Mouse (Mus musculus): ENCODE measurements around the gene Mrpl41. TPM values are rescaled to one million over a fixed set of nuclear protein-coding genes. Genes with fewer than 3 reads are reported as not detected.

The Mrpl41 gene
- total and polyA plus RNA-seq, 3 experiments: 102 to 103 TPM; not detected in 1

GRCm38 (mm10) chr2:24927810-24928479, 47.0 kb downstream of the Mrpl41 start (continued):
- TF ChIP-seq ZMIZ1 (IDR thresholded peaks at IDR 0.05; ENCODE audit: low read depth, low read length): no peak
- no peak for TF ChIP-seq USF2 (IDR thresholded peaks at IDR 0.05; ENCODE audit: borderline replicate concordance in 1 of 2, insufficient read depth in 1 of 2, low read depth in 1 of 2, low read length in 2 of 2)
- TF ChIP-seq GABPA (IDR thresholded peaks at IDR 0.05; ENCODE audit: low read depth, low read length): no peak
- no peak for TF ChIP-seq UBTF (IDR thresholded peaks at IDR 0.05; ENCODE audit: borderline replicate concordance, insufficient read depth, low read depth, low read length)
- TF ChIP-seq POLR2A (IDR thresholded peaks at IDR 0.05; ENCODE audit: control insufficient read depth in 1 of 2, insufficient read depth in 1 of 2, low read depth in 1 of 2, low read length in 2 of 2, poor library complexity in 1 of 2): no peak
- TF ChIP-seq MXI1 (IDR thresholded peaks at IDR 0.05; ENCODE audit: low read depth, low read length): no peak
- TF ChIP-seq MAZ (IDR thresholded peaks at IDR 0.05; ENCODE audit: low read depth, low read length): no peak
- no peak for TF ChIP-seq ZKSCAN1 (IDR thresholded peaks at IDR 0.05; ENCODE audit: low read depth, low read length)
- TF ChIP-seq BHLHE40 (IDR thresholded peaks at IDR 0.05; ENCODE audit: borderline replicate concordance, low read depth, low read length): no peak
- peak; percentile 16 to 47; a peak in 2 of 4 replicates for TF ChIP-seq EP300 (IDR thresholded peaks at IDR 0.05; ENCODE audit: low read depth in 1 of 2, low read length in 2 of 2)
- TF ChIP-seq NRF1 (IDR thresholded peaks at IDR 0.05; ENCODE audit: insufficient read depth, low read depth, low read length, poor library complexity, severe bottlenecking): no peak

GRCm38 (mm10) chr2:24926965-24927358, 47.9 kb downstream of the Mrpl41 start:
- TF ChIP-seq GABPA (IDR thresholded peaks at IDR 0.05; ENCODE audit: low read depth, low read length): no peak
- TF ChIP-seq ZC3H11A (IDR thresholded peaks at IDR 0.05; ENCODE audit: low read depth, low read length): 0 out of 2 replicates have a peak, but pooled peaks have one; percentile 4
- TF ChIP-seq CHD2 (IDR thresholded peaks at IDR 0.05; ENCODE audit: low read length): no peak
- TF ChIP-seq TBP (IDR thresholded peaks at IDR 0.05; ENCODE audit: low read depth, low read length): no peak
- no peak for TF ChIP-seq MEF2A (IDR thresholded peaks at IDR 0.05; ENCODE audit: extremely low read depth, insufficient replicate concordance, low read depth, low read length, poor library complexity, severe bottlenecking)
- no peak for TF ChIP-seq CHD1 (IDR thresholded peaks at IDR 0.05; ENCODE audit: low read depth, low read length)
- TF ChIP-seq ZKSCAN1 (IDR thresholded peaks at IDR 0.05; ENCODE audit: low read depth, low read length): no peak
- TF ChIP-seq ZMIZ1 (IDR thresholded peaks at IDR 0.05; ENCODE audit: low read depth, low read length): no peak
- no peak for TF ChIP-seq MYB (IDR thresholded peaks at IDR 0.05; ENCODE audit: low read depth, low read length)
- TF ChIP-seq MYC (IDR thresholded peaks at IDR 0.05; ENCODE audit: low read depth, low read length): no peak
- no peak for TF ChIP-seq RAD21 (IDR thresholded peaks at IDR 0.05; ENCODE audit: low read depth, low read length)
- TF ChIP-seq TCF12 (IDR thresholded peaks at IDR 0.05; ENCODE audit: low read depth, low read length): 0 out of 2 replicates have a peak, but pooled peaks have one; percentile 19
- TF ChIP-seq ELF1 (IDR thresholded peaks at IDR 0.05; ENCODE audit: low read depth, low read length): peak; percentile 32; the same call in 1 of the 2 replicates
- TF ChIP-seq E2F4 (IDR thresholded peaks at IDR 0.05; ENCODE audit: borderline replicate concordance, low read depth, low read length): no peak
- TF ChIP-seq NELFE (IDR thresholded peaks at IDR 0.05; ENCODE audit: low read depth, low read length): no peak
- no peak for TF ChIP-seq RCOR1 (IDR thresholded peaks at IDR 0.05; ENCODE audit: low read depth, low read length)
- peak; percentile 49 for TF ChIP-seq TAL1 (IDR thresholded peaks at IDR 0.05; ENCODE audit: low read length)
- TF ChIP-seq GATA1 (IDR thresholded peaks at IDR 0.05; ENCODE audit: low read depth, low read length): 0 out of 2 replicates have a peak, but pooled peaks have one; percentile 28
- TF ChIP-seq BHLHE40 (IDR thresholded peaks at IDR 0.05; ENCODE audit: borderline replicate concordance, low read depth, low read length): no peak
- no peak for TF ChIP-seq POLR2A (IDR thresholded peaks at IDR 0.05; ENCODE audit: control insufficient read depth in 1 of 2, insufficient read depth in 1 of 2, low read depth in 1 of 2, low read length in 2 of 2, poor library complexity in 1 of 2)
- no peak for TF ChIP-seq SMC3 (IDR thresholded peaks at IDR 0.05; ENCODE audit: low read depth, low read length)
- no peak for TF ChIP-seq POLR2AphosphoS2 (IDR thresholded peaks at IDR 0.05; ENCODE audit: low read length)
- TF ChIP-seq KAT2A (conservative IDR thresholded peaks at IDR 0.05; ENCODE audit: low read depth, low read length): no peak
- no peak for TF ChIP-seq MAFK (IDR thresholded peaks at IDR 0.05; ENCODE audit: borderline replicate concordance, low read depth, low read length)
- no peak for TF ChIP-seq MXI1 (IDR thresholded peaks at IDR 0.05; ENCODE audit: low read depth, low read length)
- no peak for TF ChIP-seq CTCF (IDR thresholded peaks at IDR 0.05 in 2 of 3, conservative IDR thresholded peaks at IDR 0.05 in 1 of 3; ENCODE audit: control insufficient read depth in 1 of 3, insufficient read depth in 1 of 3, low read depth in 2 of 3, low read length in 3 of 3, poor library complexity in 1 of 3, severe bottlenecking in 1 of 3)
- Histone ChIP-seq H3K4me3 (ENCODE audit: control insufficient read depth in 1 of 2, insufficient read depth in 1 of 2, low read depth in 2 of 2, low read length in 2 of 2) (no peak overlapping the region), H3K4me1 (ENCODE audit: control insufficient read depth in 1 of 2, insufficient read depth in 2 of 2, low read length in 2 of 2) (peaks cover 6 to 16% of the 10 kb centered on the region in 2 experiments), H3K27me3 (ENCODE audit: control insufficient read depth in 1 of 2, insufficient read depth in 2 of 2, low read length in 2 of 2) (no peaks in the 10 kb centered on the region), H3K9me3 (replicated peaks; ENCODE audit: insufficient read depth, low read length) (no peaks in the 10 kb centered on the region), H3K27ac (ENCODE audit: control insufficient read depth, low read depth, low read length) (peak overlapping the region; percentile 32; the same call in 1 of the 2 replicates), H3K79me2 (ENCODE audit: control insufficient read depth, insufficient read depth, low read length, poor library complexity) (no peaks in the 10 kb centered on the region), H3K36me3 (ENCODE audit: control insufficient read depth in 1 of 2, insufficient read depth in 2 of 2, low read length in 2 of 2) (peaks cover 0 to 16% of the 10 kb centered on the region in 2 experiments; a peak in 2 of 4 replicates), H3K9ac (ENCODE audit: control insufficient read depth, low read depth, low read length, poor library complexity, severe bottlenecking) (no peak overlapping the region)
- DNase-seq (ENCODE audit: low read depth, low spot score): peak; percentile 74
